Mouse (Mus musculus) CH12.LX (cell line): Measurements from ENCODE around the gene Gsdma3. TPM values are rescaled to one million over a fixed set of nuclear protein-coding genes. Genes with fewer than 3 reads are reported as not detected.
"Not testable (repeated sequence)": the region's sequence is repeated elsewhere in the genome, so short reads cannot be mapped to it uniquely, and the experiment has no call there.

ENCODE experiments used
- DNase-seq: peaks from one replicate; pipeline ENCODE4 v3.0.0-alpha.2; 2013; ENCODE audit errors: extremely low read depth
- H3K27ac ChIP-seq: 2 replicates; pipeline ENCODE4 v1.5.1; 2012; ENCODE audit warnings: low read depth, mild to moderate bottlenecking, control low read depth, moderate library complexity; ENCODE audit not compliant: insufficient read depth
- H3K27me3 ChIP-seq: replicated peaks from 2 replicates; pipeline ENCODE3; 2012; ENCODE audit warnings: inconsistent platforms
- H3K36me3 ChIP-seq, 2 experiments: replicated peaks in 1 of 2; 2 replicates each; pipeline versions ENCODE3 to v1.6.1; 2012; ENCODE audit warnings: inconsistent platforms in 1 of 2, low read length in 1 of 2, mild to moderate bottlenecking in 1 of 2, mixed read lengths in 1 of 2, moderate library complexity in 1 of 2; ENCODE audit not compliant: control insufficient read depth in 1 of 2, insufficient read depth in 1 of 2
- H3K4me1 ChIP-seq, 2 experiments: 2 replicates each; pipeline ENCODE4 v1.6.1; 2012; ENCODE audit warnings: inconsistent platforms in 1 of 2, moderate library complexity in 1 of 2; ENCODE audit not compliant: insufficient read depth in 2 of 2, control insufficient read depth in 1 of 2
- H3K4me2 ChIP-seq: 2 replicates; pipeline ENCODE4 v1.6.1; 2012; ENCODE audit warnings: low read depth, mild to moderate bottlenecking, control low read depth; ENCODE audit not compliant: poor library complexity, insufficient read depth, severe bottlenecking
- H3K4me3 ChIP-seq, 3 experiments: fragments of 150-350 bp in 1 of 3; sonication (generic) in 1 of 3; replicated peaks in 1 of 3; 2 replicates each; pipeline versions ENCODE3 to v1.5.1; 2011 to 2012; ENCODE audit warnings: low read depth in 2 of 3, low read length in 2 of 3, mild to moderate bottlenecking in 2 of 3, moderate library complexity in 2 of 3, control low read depth in 1 of 3, improper control_type of control experiment in 1 of 3, inconsistent platforms in 1 of 3, mixed read lengths in 1 of 3; ENCODE audit not compliant: poor library complexity in 1 of 3
- H3K79me2 ChIP-seq: replicated peaks from 2 replicates; pipeline ENCODE4 v1.6.1; 2012; ENCODE audit warnings: mild to moderate bottlenecking, moderate library complexity; ENCODE audit not compliant: control insufficient read depth, poor library complexity, insufficient read depth, severe bottlenecking; ENCODE audit errors: extremely low read depth
- H3K9ac ChIP-seq: 2 replicates; pipeline ENCODE4 v1.6.1; 2012; ENCODE audit warnings: low read depth, mild to moderate bottlenecking, control low read depth, moderate library complexity; ENCODE audit not compliant: insufficient read depth
- H3K9me3 ChIP-seq: replicated peaks from 2 replicates; pipeline ENCODE3; 2012; ENCODE audit warnings: low read length, inconsistent platforms, mixed read lengths
- BHLHE40 ChIP-seq: IDR thresholded peaks from 2 replicates; pipeline ENCODE4 v1.6.1; 2011; ENCODE audit warnings: mild to moderate bottlenecking, low read depth, low read length, improper control_type of control experiment
- CHD2 ChIP-seq: IDR thresholded peaks from 2 replicates; pipeline ENCODE4 v1.6.1; 2011; ENCODE audit warnings: low read length, improper control_type of control experiment
- CTCF ChIP-seq, 2 experiments: IDR thresholded peaks in 1 of 2; conservative IDR thresholded peaks in 1 of 2; 2 replicates each; pipeline ENCODE4 v1.5.1; 2011 to 2012; ENCODE audit warnings: low read depth in 2 of 2, low read length in 2 of 2, improper control_type of control experiment in 1 of 2, inconsistent platforms in 1 of 2, mild to moderate bottlenecking in 1 of 2, moderate library complexity in 1 of 2
- ELF1 ChIP-seq: IDR thresholded peaks from 2 replicates; pipeline ENCODE4 v1.6.1; 2014; ENCODE audit warnings: low read depth, mild to moderate bottlenecking, inconsistent platforms, low read length, improper control_type of control experiment
- GABPA ChIP-seq: IDR thresholded peaks from 2 replicates; pipeline ENCODE4 v1.6.1; 2012; ENCODE audit warnings: low read depth, low read length, improper control_type of control experiment, inconsistent platforms; ENCODE audit not compliant: insufficient replicate concordance
- JUN ChIP-seq: IDR thresholded peaks from 2 replicates; pipeline ENCODE4 v1.6.1; 2011; ENCODE audit warnings: low read depth, mild to moderate bottlenecking, low read length, improper control_type of control experiment, moderate library complexity; ENCODE audit not compliant: insufficient read depth
- NELFE ChIP-seq: IDR thresholded peaks from 2 replicates; pipeline ENCODE4 v1.6.1; 2011; ENCODE audit warnings: low read depth, low read length, improper control_type of control experiment
- RAD21 ChIP-seq: IDR thresholded peaks from 2 replicates; pipeline ENCODE4 v1.6.1; 2011; ENCODE audit warnings: low read depth, mild to moderate bottlenecking, low read length, improper control_type of control experiment, moderate library complexity
- RCOR1 ChIP-seq: conservative IDR thresholded peaks from 2 replicates; pipeline ENCODE4 v1.6.1; 2012; ENCODE audit warnings: low read depth, mild to moderate bottlenecking, inconsistent platforms, low read length, improper control_type of control experiment
- SMC3 ChIP-seq: IDR thresholded peaks from 2 replicates; pipeline ENCODE4 v1.6.1; 2011; ENCODE audit warnings: low read depth, low read length, improper control_type of control experiment
- TBP ChIP-seq: conservative IDR thresholded peaks from 2 replicates; pipeline ENCODE4 v1.6.1; 2011; ENCODE audit warnings: low read depth, low read length, improper control_type of control experiment
- TCF12 ChIP-seq: IDR thresholded peaks from 2 replicates; pipeline ENCODE4 v1.6.1; 2014; ENCODE audit warnings: low read depth, mild to moderate bottlenecking, inconsistent platforms, low read length, improper control_type of control experiment
- UBTF ChIP-seq: IDR thresholded peaks from 2 replicates; pipeline ENCODE4 v1.6.1; 2012; ENCODE audit warnings: low read depth, mild to moderate bottlenecking, inconsistent platforms, low read length, improper control_type of control experiment, moderate library complexity
- USF1 ChIP-seq: IDR thresholded peaks from 2 replicates; pipeline ENCODE4 v1.6.1; 2014; ENCODE audit warnings: low read depth, mild to moderate bottlenecking, inconsistent platforms, low read length, improper control_type of control experiment
- dilution Hi-C: fragments of 300-500 bp; cut with MboI; formaldehyde crosslinking; loops from 2 replicates; pipeline ENCODE4 v1.14.3; 2020; ENCODE audit warnings: low sequenced_read_pairs; ENCODE audit not compliant: extremely low pct_unique_long_range_greater_than_20kb, extremely low pct_ligation_motif_present
- in situ Hi-C: fragments of 300-500 bp; cut with MboI; formaldehyde crosslinking; loops from 3 replicates; pipeline ENCODE4 v1.14.3; 2019; ENCODE audit warnings: low sequenced_read_pairs, low pct_ligation_motif_present, low pct_unique_long_range_greater_than_20kb, mixed read lengths
- polyA plus RNA-seq: library from polyadenylated mRNA; unstranded; fragments of >175 nt; gene quantifications from 2 replicates; pipeline ENCODE4 v1.2.1, GENCODE M21; 2012; ENCODE audit warnings: low read depth; ENCODE audit not compliant: insufficient read length
- total RNA-seq, 2 experiments: library from RNA; depleted of rRNA; stranded (reverse); fragments of 300-350 nt in 1 of 2; fragments of >200 nt in 1 of 2; gene quantifications; 2 replicates each; pipeline ENCODE4 v1.2.3; 2012 to 2014

Gene Gsdma3
- total and polyA plus RNA-seq, 3 experiments, result not detected

DNA sequence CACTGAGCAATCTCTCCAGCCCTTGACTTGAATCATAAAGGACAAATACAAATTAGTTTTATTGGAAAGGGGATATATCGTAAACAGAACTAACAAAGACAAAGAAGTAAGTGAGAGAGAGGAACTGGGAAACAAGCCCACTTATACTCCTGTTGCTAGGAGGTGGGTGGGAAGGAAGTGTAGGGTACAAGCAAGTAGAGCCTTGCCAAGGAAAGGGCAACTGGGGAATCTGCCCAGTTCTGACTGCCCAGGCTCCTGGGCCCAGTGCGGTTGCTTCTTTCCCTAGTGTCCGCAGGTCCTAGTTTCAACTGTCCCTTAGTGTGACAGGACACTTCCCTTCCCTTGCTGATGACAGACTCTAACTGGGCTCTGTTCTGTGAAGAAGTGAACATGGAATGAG lies 2.5 kb downstream of the Gsdma3 start:
- Histone ChIP-seq H3K27me3 (peaks cover 58% of the 10 kb centered on the region), H3K4me1 (no peaks in the 10 kb centered on the region), H3K9me3 (peaks cover 4% of the 10 kb centered on the region), H3K79me2 (no peaks in the 10 kb centered on the region), H3K4me3 (no peak overlapping the region), H3K4me2 (no peak overlapping the region), H3K36me3 (no peaks in the 10 kb centered on the region), H3K27ac (no peak overlapping the region)
- dilution Hi-C loops (no loop called here), in situ Hi-C loops (loop anchor here (25.0 kb wide), 1 partner anchor 291 kb away; the partner anchor contains the start of genes Neurod2 and Ppp1r1b)
- no peak for DNase-seq
- TF ChIP-seq ELF1 (no peak), TBP (no peak), UBTF (no peak), JUN (no peak)
- TF ChIP-seq, all 38 proteins: peak for 0
- H3K9ac ChIP-seq, result no peak overlapping the region

DNA sequence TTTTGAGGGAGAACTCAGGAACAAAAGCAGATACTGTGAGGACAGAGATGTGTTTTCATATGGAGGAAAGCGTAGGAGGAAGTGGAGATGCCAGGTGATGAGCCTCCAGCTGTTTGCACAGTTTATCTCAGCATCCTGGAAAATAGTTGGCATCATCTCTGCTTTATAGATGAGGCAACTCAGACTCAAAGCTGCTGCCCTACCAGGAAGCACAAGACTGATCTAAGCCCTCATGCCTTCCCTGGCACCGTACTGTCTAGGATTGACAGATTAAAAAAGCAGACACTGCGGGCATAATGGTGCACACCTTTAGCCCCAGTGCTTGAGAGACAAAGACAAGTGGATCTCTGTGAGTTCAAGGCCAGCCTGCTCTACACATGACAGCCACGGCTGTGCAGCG lies 4.5 kb downstream of the Gsdma3 start:
- H3K4me1 ChIP-seq, result peaks cover 0 to 5% of the 10 kb centered on the region in 2 experiments; a peak in 2 of 4 replicates
- H3K9ac ChIP-seq, result no peak overlapping the region
- H3K9me3 ChIP-seq, result no peaks in the 10 kb centered on the region
- in situ Hi-C loops (loop anchor here (5.0 to 25.0 kb wide), 2 partner anchors 78 to 293 kb away; partner anchors contain the start of genes Neurod2, Ppp1r1b and Zpbp2), dilution Hi-C loops (no loop called here)
- no peak overlapping the region for H3K4me3 ChIP-seq
- no peak for TF ChIP-seq GABPA
- TF ChIP-seq RCOR1, result no peak
- no peak for TF ChIP-seq BHLHE40
- TF ChIP-seq USF1, result no peak
- TF ChIP-seq CHD2, result no peak
- no peak for TF ChIP-seq TCF12
- no peak for TF ChIP-seq ELF1
- no peak overlapping the region for H3K4me2 ChIP-seq
- DNase-seq, result no peak
- H3K27ac ChIP-seq, result no peak overlapping the region
- no peaks in the 10 kb centered on the region for H3K79me2 ChIP-seq
- peaks cover 63% of the 10 kb centered on the region for H3K27me3 ChIP-seq
- no peaks in the 10 kb centered on the region for H3K36me3 ChIP-seq

DNA sequence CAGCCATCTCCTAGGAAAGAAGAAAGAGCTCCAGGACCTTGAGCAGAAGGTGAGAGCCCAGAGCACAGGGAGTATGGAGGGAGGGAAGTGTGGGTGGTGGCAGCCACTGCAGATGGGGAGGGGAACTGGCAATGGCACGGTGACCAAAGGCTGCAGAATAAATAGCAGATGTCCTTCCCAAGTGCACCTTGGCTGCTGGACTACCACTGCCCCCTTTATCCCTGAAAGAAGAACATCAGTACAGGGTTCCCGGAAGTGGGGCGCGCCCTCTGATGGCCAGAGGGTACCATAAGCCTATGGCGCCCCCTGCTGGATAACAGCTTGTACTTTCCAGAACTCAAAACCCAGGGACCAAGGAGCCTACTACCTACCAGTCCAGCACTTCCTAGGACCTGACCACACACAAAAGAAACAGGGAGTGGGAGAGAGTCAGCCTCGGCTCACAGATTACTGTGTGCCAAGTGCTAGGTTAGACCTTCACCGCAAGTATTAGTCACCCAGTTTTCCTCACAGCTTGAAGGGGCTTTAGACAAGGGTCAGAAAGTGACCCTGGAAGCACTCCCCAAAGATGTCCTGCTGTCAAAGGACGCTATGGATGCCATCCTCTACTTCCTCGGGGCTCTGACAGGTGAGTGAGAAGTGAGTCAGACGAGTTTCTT lies 9.3 kb downstream of the Gsdma3 start:
- H3K4me3 ChIP-seq, H3K9ac ChIP-seq, H3K36me3 ChIP-seq, H3K9me3 ChIP-seq, H3K27ac ChIP-seq, dilution Hi-C loops, H3K79me2 ChIP-seq: not testable (repeated sequence)
- H3K27me3 ChIP-seq, result peaks cover 40% of the 10 kb centered on the region
- H3K4me1 ChIP-seq, result peaks cover 5 to 14% of the 10 kb centered on the region in 2 experiments
- DNase-seq, result peak; percentile 53
- TF ChIP-seq SMC3 (peak; percentile 56), CTCF (conservative IDR thresholded peaks at IDR 0.05 in 1 of 2, IDR thresholded peaks at IDR 0.05 in 1 of 2; ENCODE audit: low read depth in 2 of 2, low read length in 2 of 2) (peak; percentile 43 to 77; a peak in 3 of 4 replicates), ELF1 (peak; percentile 91), NELFE (peak; percentile 19; the same call in 1 of the 2 replicates), RAD21 (peak; percentile 45)
- in situ Hi-C loops, result loop anchor here (25.0 kb wide), 1 partner anchor 298 kb away; the partner anchor contains the start of genes Neurod2 and Ppp1r1b
- peak overlapping the region; percentile 53 for H3K4me2 ChIP-seq
